Mouse (Mus musculus) right cerebral cortex, adult 2 months (tissue): ENCODE results near the gene Ulk2.

ENCODE experiments used
- DNase-seq, 2 experiments: peaks; one replicate each; pipeline ENCODE4 v3.0.0; 2021 to 2022; ENCODE audit warnings: low spot score in 2 of 2

Gene Ulk2

DNA sequence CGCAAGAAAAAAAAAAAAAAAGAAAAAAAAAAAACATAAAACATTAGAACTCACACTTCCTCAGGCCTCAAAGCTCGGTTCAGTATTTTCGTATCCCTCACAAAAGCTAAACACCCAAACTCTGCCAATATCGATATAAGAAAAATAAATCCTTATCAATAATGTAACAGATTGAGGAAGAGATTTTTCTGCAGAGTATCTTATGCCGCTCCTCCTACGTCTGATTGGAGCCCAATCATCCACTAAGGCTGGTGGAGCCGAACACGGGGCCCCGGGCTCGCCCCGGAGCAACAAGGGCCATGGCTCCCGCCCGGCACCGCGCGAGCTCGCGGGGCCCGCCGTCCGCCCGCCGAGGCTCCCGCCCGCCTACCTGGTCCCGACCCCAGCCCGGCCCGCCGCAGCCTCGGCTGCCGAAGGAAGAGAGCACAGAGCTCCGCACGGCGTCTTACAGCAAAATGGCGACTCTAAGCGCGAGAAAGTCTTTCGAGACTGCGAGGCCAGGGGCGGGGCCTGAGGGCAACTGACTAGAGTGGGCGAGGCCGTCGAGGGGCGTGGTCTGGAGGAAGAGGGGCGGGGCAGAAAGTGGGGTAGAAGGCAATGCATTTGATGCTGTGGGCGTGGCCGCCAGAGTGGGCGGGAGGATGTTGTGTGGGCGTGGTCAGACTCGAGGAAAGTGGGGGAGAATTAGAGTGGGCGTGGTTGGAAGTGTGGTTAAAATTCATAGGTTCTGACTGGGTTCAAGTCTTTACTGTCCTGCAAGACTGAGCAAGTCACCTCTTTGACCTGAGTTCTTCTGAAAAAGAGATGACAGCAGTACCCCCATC lies 93.1 kb downstream of the Ulk2 start, which contains the start of gene Prpsap2:
Gene Prpsap2 (minus strand): TSS at position 505 of the 824 bp plus-strand sequence.
- peak; percentile 94 to 96 for DNase-seq

DNA sequence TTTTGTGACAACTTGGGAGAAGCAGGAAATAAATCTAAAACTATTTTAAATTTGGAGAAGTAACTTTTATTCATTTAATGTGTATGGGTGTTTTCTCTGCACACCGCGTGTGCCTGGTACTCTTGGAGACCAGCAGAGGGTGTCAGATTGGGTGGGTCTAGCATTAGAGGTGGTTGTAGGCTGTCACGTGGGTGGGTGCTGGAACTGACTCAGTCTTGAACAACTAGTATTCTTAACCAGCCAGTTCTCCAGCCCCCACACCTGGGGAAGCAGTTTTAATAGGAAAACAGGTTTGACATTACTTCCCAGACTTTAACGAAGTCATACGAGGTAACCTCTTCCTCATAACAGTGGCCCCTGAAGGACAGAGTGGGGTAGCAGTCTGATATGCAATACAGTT lies 94.4 kb downstream of the Ulk2 start:
- peak; percentile 47 to 49 for DNase-seq

DNA sequence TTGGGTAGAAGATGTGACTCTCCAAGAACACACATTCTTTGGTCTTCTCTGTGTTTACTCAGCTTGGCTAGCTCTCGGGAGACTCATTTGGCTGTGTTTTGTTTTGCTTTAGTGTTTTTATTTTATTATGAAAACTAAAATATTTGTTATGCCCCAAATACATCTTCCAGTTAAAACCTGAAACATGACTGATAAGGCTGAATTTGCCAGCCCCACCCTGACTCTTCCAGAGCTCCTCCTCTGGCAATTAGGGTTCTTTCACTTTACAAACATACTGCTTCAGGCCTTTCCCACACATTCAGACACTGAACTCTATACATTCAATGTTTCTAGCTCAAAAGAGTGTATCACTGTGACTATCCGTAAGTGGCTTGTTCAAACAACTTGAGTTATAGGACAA lies 97.7 kb downstream of the Ulk2 start:
- DNase-seq = no peak

DNA sequence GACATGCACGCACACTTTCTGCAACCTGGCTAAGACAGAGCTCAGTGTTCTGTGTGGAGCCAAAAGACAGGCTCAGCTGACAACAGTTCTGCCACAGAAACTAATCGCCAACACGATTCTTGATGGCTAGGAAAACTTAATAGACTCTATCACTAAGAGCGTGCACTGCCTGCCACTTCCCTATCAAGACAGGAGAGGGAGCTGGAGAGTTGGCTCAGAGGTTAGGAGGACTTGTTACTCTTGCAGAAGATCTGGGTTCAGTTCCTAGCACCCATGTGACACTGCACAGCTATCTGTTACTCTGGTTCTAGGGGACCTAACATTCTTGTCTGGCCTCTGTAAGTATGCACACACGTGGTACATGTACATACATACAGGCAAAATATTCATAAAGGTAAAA lies 103.3 kb downstream of the Ulk2 start:
- peak in 1 of 2 experiments; percentile 32 for DNase-seq

DNA sequence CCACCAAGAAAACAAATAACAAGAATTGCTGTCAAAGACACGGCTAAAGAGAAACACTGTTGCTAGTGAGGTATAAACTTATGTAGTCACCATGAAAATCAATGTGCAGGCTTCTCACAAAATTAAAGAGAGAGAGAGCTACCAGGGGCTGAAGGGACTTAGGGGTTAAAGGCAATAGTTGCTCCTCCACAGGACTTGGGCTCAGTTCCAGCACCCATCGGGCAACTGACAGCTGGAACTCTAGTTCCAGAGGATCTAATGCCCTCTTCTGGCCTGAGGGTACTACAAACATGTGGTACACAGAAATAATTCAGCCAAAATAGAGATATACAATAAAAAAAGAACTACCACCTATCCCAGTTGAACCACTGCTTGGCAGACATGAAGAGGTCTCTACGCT lies 107.7 kb downstream of the Ulk2 start:
- no peak for DNase-seq

DNA sequence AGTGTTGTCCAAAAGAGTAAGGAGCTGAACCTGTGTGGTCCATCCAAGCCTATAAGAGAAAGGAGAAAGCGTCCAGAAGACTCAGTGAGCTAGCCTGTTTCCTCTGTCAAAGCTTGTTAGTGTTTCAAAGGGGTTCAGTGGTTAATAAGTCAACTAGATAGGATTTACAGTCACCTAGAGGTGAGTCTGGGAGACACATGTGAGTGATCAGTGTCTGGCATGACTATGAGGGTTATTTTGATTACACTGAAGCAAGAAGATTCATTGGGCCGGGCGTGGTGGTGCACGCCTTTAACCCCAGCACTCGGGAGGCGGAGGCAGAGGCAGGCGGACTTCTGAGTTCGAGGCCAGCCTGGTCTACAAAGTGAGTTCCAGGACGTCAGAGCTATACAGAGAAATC lies 109.1 kb downstream of the Ulk2 start:
- no peak for DNase-seq

DNA sequence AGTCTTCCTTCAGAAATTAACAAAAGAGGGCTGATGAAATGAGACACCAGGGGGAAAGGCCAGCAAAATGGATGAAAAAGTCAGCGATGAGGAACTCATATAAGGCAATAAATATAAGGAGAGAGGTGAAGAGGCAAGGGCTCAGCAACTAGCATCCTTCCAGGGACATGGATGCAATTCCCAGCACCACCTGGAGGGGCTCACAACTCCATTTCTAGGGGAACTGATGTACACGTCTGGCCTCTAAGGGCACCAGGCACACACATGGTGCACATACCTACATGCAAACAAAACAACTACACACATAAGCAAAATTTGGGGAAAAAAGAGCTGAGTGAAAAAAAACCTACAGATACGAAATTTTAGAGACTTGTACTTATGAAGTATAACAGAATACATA lies 110.4 kb downstream of the Ulk2 start:
- no peak for DNase-seq

DNA sequence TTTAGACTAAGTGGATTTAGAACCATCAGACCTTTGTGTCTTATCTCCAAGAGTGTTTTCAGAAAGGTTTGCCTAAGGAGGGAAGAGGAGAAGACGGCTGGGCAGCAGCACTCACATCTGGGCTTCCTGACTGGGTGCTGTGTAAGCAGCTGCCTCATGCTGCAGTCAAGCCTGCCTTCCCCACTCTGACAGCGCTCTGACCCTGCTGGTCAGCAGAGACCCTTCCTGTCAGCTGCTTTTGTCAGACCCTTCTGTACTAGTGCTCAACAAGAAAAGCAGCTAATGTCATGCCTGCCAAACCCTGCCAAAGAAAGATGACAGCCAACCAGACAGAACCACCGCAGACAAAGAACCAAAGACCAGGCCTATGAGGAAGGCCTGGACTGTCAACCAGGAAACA lies 111.1 kb downstream of the Ulk2 start:
- no peak for DNase-seq

DNA sequence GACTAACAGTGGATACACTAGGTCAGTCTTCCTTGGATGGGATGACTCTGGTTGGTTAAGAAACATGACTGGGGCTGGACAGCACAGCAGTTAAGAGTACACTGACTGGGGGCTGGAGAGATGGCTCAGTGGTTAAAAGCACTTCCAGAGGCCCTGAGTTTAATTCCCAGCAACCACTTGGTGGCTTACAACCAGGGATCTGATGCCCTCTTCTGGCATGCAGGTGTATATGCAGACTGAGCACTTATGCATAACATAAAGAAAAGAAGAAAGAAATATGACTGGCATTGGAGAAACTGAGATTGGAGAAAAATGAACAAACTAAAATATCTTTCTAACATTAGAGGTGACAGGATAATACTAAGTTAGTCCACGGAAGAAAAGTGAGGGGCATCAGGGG lies 114.4 kb downstream of the Ulk2 start:
- no peak for DNase-seq

DNA sequence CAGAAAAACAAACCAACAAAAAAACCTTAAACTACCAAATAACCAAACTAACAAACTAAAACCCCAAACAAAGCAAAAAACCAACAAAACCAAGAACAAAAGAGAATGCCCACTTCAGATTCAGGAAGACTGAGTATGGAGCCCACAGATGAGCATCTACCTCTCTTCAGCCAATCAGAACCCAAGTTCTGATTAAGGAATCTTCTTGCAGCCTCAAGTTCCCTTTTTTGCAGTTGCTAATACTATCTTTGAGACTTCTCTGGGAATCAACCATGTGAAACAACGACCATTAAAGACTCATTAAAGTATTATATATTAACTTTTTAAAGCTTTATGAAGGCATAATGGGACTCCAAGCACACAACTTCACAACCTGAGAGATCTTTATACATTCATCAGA lies 117.6 kb downstream of the Ulk2 start:
- DNase-seq = no peak

DNA sequence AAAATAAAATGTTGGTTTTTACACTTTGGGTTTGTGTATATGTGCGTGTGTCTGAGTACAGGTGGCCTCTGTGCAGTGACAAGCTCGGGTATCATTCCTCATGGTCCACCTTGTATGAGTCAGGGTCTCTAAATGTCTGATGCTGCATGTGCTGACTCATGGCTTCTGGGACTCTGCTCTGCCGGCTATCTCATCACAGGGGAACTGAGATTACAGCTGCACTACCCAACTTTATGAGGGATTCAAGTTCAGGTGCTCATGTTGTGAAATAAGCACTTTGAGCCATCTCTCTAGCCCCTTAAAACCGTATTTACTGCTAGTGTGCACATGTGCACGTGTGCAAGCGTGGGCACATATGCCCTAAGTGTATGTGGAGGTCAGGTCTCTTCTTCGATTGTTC lies 122.2 kb downstream of the Ulk2 start:
- no peak for DNase-seq

DNA sequence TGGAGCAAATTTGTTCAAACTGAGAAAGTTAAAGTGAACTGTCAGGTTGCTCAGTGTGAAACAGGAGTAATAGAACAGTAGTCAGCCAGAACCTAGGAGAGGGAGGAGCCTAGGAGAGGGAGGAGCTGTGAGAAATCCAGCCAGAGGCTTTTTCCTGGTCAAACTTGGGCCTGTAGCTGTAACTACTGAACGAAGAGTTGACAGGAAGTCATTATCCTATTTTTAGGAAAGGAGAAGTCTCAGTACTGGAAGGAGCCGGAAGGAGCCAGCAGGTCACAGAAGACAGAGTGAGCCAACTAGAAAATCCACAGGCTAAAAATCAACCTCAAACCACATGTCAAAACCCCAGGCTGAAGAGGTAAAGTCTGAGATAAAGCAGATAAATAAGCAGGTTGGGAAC lies 126.8 kb downstream of the Ulk2 start:
- DNase-seq = no peak
